Mouse (Mus musculus): ENCODE data around the gene Tcp11l2.

GRCm38 (mm10) chr10:84584451-84585293, 8.2 kb downstream of the Tcp11l2 start:
- TF ChIP-seq CTCF (IDR thresholded peaks at IDR 0.05; ENCODE audit: low read depth) (no peak), EP300 (optimal IDR thresholded peaks at IDR 0.05) (no peak)

All from stomach, postnatal 0 days (tissue).